Mouse (Mus musculus): Measurements from ENCODE around the gene Disp2. TPM values are rescaled to one million over a fixed set of nuclear protein-coding genes. Genes with fewer than 3 reads are reported as not detected.
A peak's percentile ranks its signal among the peaks of the same experiment; 100 is the strongest.

Disp2 gene
- polyA plus RNA-seq, 1 experiment, result 227 TPM

GRCm38 (mm10) chr2:118779065-118779464 is 454 bp upstream of the Disp2 start:
- 9% methylated on average over 10 of the region's 10 CpGs for WGBS
- TF ChIP-seq CTCF (IDR thresholded peaks at IDR 0.05; ENCODE audit: borderline replicate concordance, insufficient read depth, low read depth, low read length) (no peak), POLR2A (IDR thresholded peaks at IDR 0.05; ENCODE audit: borderline replicate concordance, insufficient read depth, low read length) (no peak)

DNA sequence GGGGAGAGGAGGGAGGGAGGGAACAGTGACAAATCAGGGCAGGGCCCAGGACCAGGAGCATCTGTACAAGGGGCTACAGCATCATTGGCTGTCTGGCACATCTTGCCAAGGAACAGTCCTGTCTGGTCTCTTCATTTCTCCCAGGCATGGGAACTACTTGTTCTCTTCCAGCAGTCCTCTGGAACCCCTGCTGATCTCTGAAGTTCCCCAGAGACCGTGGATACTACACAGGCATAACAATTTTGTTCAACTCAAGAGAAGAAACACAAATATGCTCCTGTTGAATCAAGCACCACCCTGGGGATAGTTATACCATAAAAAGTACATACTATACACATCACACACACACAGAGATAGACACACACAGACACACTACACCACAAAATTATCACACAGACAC is 1.6 kb downstream of the Disp2 start:
- 21% methylated on average over 1 of the region's 1 CpGs for WGBS
- no peak for TF ChIP-seq POLR2A (IDR thresholded peaks at IDR 0.05; ENCODE audit: borderline replicate concordance, insufficient read depth, low read length)
- no peak for TF ChIP-seq CTCF (IDR thresholded peaks at IDR 0.05; ENCODE audit: borderline replicate concordance, insufficient read depth, low read depth, low read length)
- no peak overlapping the region for H3K4me3 ChIP-seq (replicated peaks; ENCODE audit: insufficient read depth, low read depth, low read length)
- peaks cover 13% of the 10 kb centered on the region for H3K4me1 ChIP-seq (ENCODE audit: control insufficient read depth, insufficient read depth, low read length)
- no peaks in the 10 kb centered on the region for H3K27me3 ChIP-seq (ENCODE audit: control insufficient read depth, insufficient read depth, low read length)
- no peak for DNase-seq
- no peak overlapping the region for H3K27ac ChIP-seq (ENCODE audit: insufficient read depth, low read length)

More at GRCm38 (mm10) chr2:118779065-118779464, 454 bp upstream of the Disp2 start:
- Histone ChIP-seq H3K4me1 (ENCODE audit: control insufficient read depth, insufficient read depth, low read length) (peaks cover 17% of the 10 kb centered on the region), H3K27ac (ENCODE audit: insufficient read depth, low read length) (peak overlapping the region; percentile 82), H3K4me3 (replicated peaks; ENCODE audit: insufficient read depth, low read depth, low read length) (peak overlapping the region; percentile 89), H3K27me3 (ENCODE audit: control insufficient read depth, insufficient read depth, low read length) (no peaks in the 10 kb centered on the region)
- DNase-seq, result peak in 1 of 2 experiments; percentile 49

GRCm38 (mm10) chr2:118782303-118782702 is 2.8 kb downstream of the Disp2 start:
- Histone ChIP-seq H3K27me3 (ENCODE audit: control insufficient read depth, insufficient read depth, low read length) (no peaks in the 10 kb centered on the region), H3K27ac (ENCODE audit: insufficient read depth, low read length) (no peak overlapping the region), H3K4me3 (replicated peaks; ENCODE audit: insufficient read depth, low read depth, low read length) (no peak overlapping the region), H3K4me1 (ENCODE audit: control insufficient read depth, insufficient read depth, low read length) (peaks cover 6% of the 10 kb centered on the region)
- DNase-seq, result no peak
- 76% methylated on average over 4 of the region's 4 CpGs for WGBS
- TF ChIP-seq CTCF (IDR thresholded peaks at IDR 0.05; ENCODE audit: borderline replicate concordance, insufficient read depth, low read depth, low read length) (no peak), POLR2A (IDR thresholded peaks at IDR 0.05; ENCODE audit: borderline replicate concordance, insufficient read depth, low read length) (no peak)

DNA sequence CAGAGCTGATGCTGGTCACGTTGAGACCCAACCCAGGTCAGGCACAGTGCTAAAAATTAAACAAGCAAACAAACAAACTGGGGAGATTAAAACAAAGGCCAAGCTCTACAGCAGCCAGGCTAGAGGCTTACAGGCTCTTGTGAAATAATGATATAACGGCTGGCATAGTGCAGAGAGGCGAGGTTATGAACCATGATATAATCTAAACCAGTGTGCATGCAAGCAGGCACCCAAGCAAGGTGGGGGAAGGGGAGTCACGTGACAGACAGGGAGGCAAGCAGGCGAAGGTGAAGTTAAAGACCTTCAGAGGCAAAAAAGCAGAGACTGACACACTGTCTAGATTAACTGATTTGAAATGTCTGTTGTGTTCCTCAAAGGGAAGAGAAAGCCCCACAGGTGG is 3.6 kb downstream of the Disp2 start:
- no peak for DNase-seq
- H3K27ac ChIP-seq (ENCODE audit: insufficient read depth, low read length), result no peak overlapping the region
- H3K4me3 ChIP-seq (replicated peaks; ENCODE audit: insufficient read depth, low read depth, low read length), result no peak overlapping the region
- 70% methylated on average over 5 of the region's 5 CpGs for WGBS
- no peaks in the 10 kb centered on the region for H3K27me3 ChIP-seq (ENCODE audit: control insufficient read depth, insufficient read depth, low read length)
- TF ChIP-seq POLR2A (IDR thresholded peaks at IDR 0.05; ENCODE audit: borderline replicate concordance, insufficient read depth, low read length), result no peak
- TF ChIP-seq CTCF (IDR thresholded peaks at IDR 0.05; ENCODE audit: borderline replicate concordance, insufficient read depth, low read depth, low read length), result no peak
- peaks cover 6% of the 10 kb centered on the region for H3K4me1 ChIP-seq (ENCODE audit: control insufficient read depth, insufficient read depth, low read length)

GRCm38 (mm10) chr2:118783663-118784062 is 4.1 kb downstream of the Disp2 start:
- peaks cover 6% of the 10 kb centered on the region for H3K4me1 ChIP-seq (ENCODE audit: control insufficient read depth, insufficient read depth, low read length)
- TF ChIP-seq POLR2A (IDR thresholded peaks at IDR 0.05; ENCODE audit: borderline replicate concordance, insufficient read depth, low read length), result no peak
- TF ChIP-seq CTCF (IDR thresholded peaks at IDR 0.05; ENCODE audit: borderline replicate concordance, insufficient read depth, low read depth, low read length), result no peak
- DNase-seq, result no peak
- H3K4me3 ChIP-seq (replicated peaks; ENCODE audit: insufficient read depth, low read depth, low read length), result no peak overlapping the region
- no peak overlapping the region for H3K27ac ChIP-seq (ENCODE audit: insufficient read depth, low read length)
- WGBS, result 87% methylated on average over 7 of the region's 7 CpGs
- H3K27me3 ChIP-seq (ENCODE audit: control insufficient read depth, insufficient read depth, low read length), result no peaks in the 10 kb centered on the region

DNA sequence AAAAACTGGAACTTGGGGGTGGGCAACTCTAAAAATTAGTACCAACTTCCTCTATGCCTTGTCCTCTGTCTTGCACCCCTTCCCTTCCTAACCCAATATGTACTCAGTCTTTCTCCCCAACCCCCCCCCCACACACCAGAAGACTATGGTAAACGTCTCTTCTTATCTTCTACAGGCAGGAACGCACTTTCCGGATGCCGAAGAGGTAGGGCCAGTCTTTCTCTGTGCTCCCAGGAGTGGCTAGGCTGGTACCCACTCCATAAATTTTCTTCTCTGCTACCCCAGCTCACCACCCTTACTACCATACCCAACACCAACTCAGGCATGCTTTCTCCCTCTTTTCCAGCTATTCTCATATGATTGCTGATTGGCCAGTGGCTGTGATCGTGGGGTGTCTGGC is 7.0 kb downstream of the Disp2 start:
- H3K27me3 ChIP-seq (ENCODE audit: control insufficient read depth, insufficient read depth, low read length), result no peaks in the 10 kb centered on the region
- WGBS, result 93% methylated on average over 5 of the region's 5 CpGs
- no peak for TF ChIP-seq CTCF (IDR thresholded peaks at IDR 0.05; ENCODE audit: borderline replicate concordance, insufficient read depth, low read depth, low read length)
- TF ChIP-seq POLR2A (IDR thresholded peaks at IDR 0.05; ENCODE audit: borderline replicate concordance, insufficient read depth, low read length), result no peak
- H3K4me1 ChIP-seq (ENCODE audit: control insufficient read depth, insufficient read depth, low read length), result peaks cover 30% of the 10 kb centered on the region
- no peak overlapping the region for H3K27ac ChIP-seq (ENCODE audit: insufficient read depth, low read length)
- no peak for DNase-seq
- no peak overlapping the region for H3K4me3 ChIP-seq (replicated peaks; ENCODE audit: insufficient read depth, low read depth, low read length)

DNA sequence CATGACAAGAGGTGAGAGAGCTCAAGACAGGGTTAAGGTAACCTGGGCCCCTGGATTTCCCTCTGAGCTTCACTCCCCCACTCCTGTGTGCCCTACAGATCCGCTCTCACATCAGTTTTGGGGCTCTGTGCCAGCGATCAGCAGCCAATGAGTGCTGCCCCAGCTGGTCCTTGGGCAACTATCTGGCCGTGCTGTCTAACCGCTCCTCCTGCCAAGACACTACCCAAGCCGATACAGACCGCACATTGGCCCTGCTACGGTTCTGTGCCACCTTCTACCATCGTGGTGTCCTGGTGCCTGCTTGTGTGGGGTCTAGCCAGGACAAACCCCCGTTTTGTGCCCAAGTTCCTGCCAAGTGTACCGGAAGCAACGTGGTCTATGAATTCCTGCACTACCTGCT is 10.0 kb downstream of the Disp2 start:
- Histone ChIP-seq H3K4me3 (replicated peaks; ENCODE audit: insufficient read depth, low read depth, low read length) (no peak overlapping the region), H3K27ac (ENCODE audit: insufficient read depth, low read length) (peak overlapping the region; percentile 42; the same call in 1 of the 2 replicates), H3K4me1 (ENCODE audit: control insufficient read depth, insufficient read depth, low read length) (peaks cover 40% of the 10 kb centered on the region), H3K27me3 (ENCODE audit: control insufficient read depth, insufficient read depth, low read length) (no peaks in the 10 kb centered on the region)
- DNase-seq, result peak; percentile 81 to 88
- 10% methylated on average over 11 of the region's 11 CpGs for WGBS
- TF ChIP-seq CTCF (IDR thresholded peaks at IDR 0.05; ENCODE audit: borderline replicate concordance, insufficient read depth, low read depth, low read length) (no peak), POLR2A (IDR thresholded peaks at IDR 0.05; ENCODE audit: borderline replicate concordance, insufficient read depth, low read length) (no peak)

GRCm38 (mm10) chr2:118790221-118790550 is 10.7 kb downstream of the Disp2 start:
- Histone ChIP-seq H3K27ac (ENCODE audit: insufficient read depth, low read length) (no peak overlapping the region; the same call in 1 of the 2 replicates), H3K4me1 (ENCODE audit: control insufficient read depth, insufficient read depth, low read length) (peaks cover 38% of the 10 kb centered on the region), H3K27me3 (ENCODE audit: control insufficient read depth, insufficient read depth, low read length) (no peaks in the 10 kb centered on the region), H3K4me3 (replicated peaks; ENCODE audit: insufficient read depth, low read depth, low read length) (no peak overlapping the region)
- no peak for DNase-seq
- WGBS, result 15% methylated on average over 12 of the region's 12 CpGs
- TF ChIP-seq CTCF (IDR thresholded peaks at IDR 0.05; ENCODE audit: borderline replicate concordance, insufficient read depth, low read depth, low read length), result no peak
- TF ChIP-seq POLR2A (IDR thresholded peaks at IDR 0.05; ENCODE audit: borderline replicate concordance, insufficient read depth, low read length), result no peak

All from cerebellum, adult 2 months (tissue).